Mouse (Mus musculus) embryo, embryonic 10.5 days (tissue): Measurements from ENCODE around the gene Apoc4.

Experiments used
- DNase-seq: peaks from one replicate; pipeline ENCODE4 v3.0.0-alpha.2; 2015; ENCODE audit warnings: low spot score

Gene Apoc4

GRCm38 (mm10) chr7:19676662-19677061, 4.6 kb downstream of the Apoc4 start:
- no peak for DNase-seq

DNA sequence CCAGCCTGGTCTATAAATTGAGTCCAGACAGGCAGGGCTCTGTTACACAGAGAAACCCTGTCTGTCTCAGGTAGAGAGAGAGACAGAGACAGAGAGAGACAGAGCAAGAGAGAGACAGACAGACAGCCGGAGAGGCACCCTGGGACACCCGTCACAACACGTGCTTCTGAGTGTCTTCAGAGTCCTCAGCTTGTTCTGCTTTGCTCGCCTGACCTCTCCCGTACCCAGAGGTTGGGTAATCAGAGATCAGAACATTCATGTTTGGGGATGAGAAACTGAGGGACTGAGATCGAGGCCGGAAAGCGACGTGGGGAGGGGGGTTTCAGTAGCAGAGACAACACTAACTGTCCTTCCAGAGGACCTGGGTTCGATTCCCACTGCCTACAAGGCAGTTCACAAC, 5.5 kb downstream of the Apoc4 start:
- DNase-seq: no peak

GRCm38 (mm10) chr7:19673083-19673699, 8.1 kb downstream of the Apoc4 start:
- no peak for DNase-seq

DNA sequence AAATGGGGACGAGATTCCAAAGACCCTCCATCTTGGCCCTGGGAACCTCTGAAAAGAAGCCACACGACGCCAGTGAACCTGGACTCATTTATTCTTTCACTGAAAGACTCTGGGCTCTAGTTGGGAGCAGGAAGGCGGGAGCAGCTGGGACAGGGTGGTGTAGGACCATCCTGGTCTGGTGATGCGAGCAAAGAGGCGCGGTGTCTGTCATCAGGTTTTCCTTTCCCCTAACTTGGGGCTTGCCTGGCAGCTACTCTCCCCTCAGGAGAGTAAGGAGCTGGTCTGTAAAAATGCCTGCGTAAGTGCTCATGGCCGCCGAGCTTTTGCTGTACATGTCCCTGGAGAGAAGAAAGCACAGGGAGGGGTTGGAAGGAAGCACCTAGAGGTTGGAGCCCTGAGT, 9.8 kb downstream of the Apoc4 start:
- DNase-seq: no peak

GRCm38 (mm10) chr7:19668947-19669721, 12.1 kb downstream of the Apoc4 start:
- peak; percentile 97 for DNase-seq

GRCm38 (mm10) chr7:19667434-19667833, 13.8 kb downstream of the Apoc4 start:
- no peak for DNase-seq

DNA sequence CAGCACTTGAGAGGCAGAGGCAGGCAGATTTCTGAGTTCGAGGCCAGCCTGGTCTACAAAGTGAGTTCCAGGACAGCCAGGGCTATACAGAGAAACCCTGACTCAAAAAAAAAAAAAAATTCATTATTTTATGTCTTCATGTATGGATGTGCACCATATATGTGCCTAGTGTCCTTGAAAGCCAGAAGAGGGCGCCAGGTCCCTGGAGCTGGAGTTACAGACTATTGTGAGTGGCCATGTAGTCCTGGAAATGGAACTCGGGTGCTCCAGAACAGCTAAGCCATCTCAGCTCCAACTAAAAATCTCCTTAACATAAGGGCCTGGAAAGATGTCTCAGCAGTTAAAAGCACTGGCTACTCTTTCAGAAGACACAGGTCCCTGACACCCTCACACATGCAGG, 14.5 kb downstream of the Apoc4 start:
- DNase-seq: peak; percentile 9

- peak; percentile 98 for DNase-seq
These were observed 16.1 kb downstream of the Apoc4 start, which contains the start of gene Clptm1 for GRCm38 (mm10) chr7:19664955-19665841. Gene Clptm1 (minus strand): TSS chr7:19665033.

GRCm38 (mm10) chr7:19664455-19664954, 16.8 kb downstream of the Apoc4 start:
- DNase-seq: no peak

- DNase-seq: no peak
These were observed 17.3 kb downstream of the Apoc4 start for GRCm38 (mm10) chr7:19663940-19664339.

- no peak for DNase-seq
These were observed 28.7 kb downstream of the Apoc4 start for GRCm38 (mm10) chr7:19652614-19653013.

DNA sequence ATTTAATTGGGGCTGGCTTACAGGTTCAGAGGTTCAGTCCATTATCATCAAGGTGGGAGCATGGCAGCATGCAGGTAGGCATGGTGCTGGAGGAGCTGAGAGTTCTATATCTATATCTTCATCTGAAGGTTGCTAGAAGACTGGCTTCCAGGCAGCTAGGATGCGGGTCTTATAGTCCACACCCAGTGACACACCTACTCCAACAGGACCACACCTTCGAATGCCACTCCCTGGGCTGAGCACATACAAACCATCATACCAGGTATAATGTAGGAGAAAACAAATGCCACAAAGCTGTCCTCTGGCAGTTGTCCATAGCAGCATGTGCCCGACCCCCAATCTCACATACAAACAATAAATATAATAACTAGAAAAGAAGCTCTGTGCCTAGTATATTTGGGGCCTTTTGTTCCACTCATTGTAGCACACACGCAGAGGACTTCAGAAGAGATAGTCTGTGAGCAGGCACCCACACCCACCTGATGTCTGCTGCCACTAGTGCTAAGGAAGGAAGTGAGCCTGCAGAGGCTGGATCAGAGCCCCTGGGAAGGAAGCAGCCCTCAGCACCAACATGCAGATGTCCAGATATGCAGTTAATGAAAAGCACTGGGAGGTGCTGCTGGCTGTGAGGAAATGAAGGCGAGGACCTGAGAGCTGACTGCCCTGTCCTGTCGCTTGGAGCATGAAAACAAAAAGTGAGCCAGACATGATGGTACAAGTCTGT, 30.1 kb downstream of the Apoc4 start:
- DNase-seq: no peak

GRCm38 (mm10) chr7:19641223-19641622, 40.1 kb downstream of the Apoc4 start:
- DNase-seq: no peak

GRCm38 (mm10) chr7:19635074-19635827, 46.0 kb downstream of the Apoc4 start:
- no peak for DNase-seq

DNA sequence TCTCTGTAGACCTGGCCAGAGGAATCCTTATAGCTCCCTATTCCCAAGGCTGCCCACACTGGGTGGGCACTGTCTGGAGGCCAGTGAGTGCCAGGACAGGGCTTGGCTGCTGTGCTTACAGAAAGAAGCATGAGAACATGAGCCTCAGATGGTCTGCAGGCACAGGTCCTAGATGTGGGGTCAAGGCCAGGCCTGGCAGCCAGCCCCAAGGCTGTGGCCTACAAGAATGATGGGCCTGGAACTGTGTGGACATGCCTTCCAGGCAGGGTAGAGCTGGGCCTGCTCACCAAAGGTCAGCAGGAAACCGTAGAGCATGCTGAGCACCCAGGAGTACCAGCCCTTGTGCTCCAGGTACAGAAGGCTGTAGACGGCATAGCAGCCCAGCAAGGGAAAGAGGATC, 46.7 kb downstream of the Apoc4 start:
- DNase-seq: no peak

- DNase-seq: no peak
These were observed 47.4 kb downstream of the Apoc4 start for GRCm38 (mm10) chr7:19633855-19634254.

GRCm38 (mm10) chr7:19633197-19633596, 48.1 kb downstream of the Apoc4 start:
- no peak for DNase-seq

- DNase-seq: no peak
These were observed 48.6 kb downstream of the Apoc4 start for GRCm38 (mm10) chr7:19632720-19633119.

DNA sequence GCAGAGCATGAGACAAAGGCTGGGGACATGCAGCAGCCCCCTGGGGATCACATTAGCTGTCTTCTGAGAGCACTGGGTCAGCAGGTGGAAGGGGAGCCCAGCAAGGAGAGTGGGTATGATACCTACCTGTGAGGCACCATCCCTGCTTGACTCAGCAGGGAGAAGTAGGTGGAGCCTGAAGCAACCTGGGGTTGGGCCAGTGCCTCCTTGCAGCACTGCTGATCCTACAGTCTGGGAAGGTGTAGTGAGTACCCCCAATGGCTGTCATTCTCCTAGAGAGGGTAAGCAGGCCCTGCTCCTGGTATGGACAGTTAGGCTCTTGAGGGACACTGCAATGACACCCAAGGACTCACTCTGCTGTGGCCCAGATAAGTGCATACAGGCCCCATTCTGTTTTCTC, 49.0 kb downstream of the Apoc4 start:
- no peak for DNase-seq

GRCm38 (mm10) chr7:19629361-19629734, 51.9 kb downstream of the Apoc4 start, which contains the start of gene Relb:
Gene Relb (minus strand): TSS chr7:19629438.
- peak; percentile 93 for DNase-seq
